In the genomic region with DNA sequence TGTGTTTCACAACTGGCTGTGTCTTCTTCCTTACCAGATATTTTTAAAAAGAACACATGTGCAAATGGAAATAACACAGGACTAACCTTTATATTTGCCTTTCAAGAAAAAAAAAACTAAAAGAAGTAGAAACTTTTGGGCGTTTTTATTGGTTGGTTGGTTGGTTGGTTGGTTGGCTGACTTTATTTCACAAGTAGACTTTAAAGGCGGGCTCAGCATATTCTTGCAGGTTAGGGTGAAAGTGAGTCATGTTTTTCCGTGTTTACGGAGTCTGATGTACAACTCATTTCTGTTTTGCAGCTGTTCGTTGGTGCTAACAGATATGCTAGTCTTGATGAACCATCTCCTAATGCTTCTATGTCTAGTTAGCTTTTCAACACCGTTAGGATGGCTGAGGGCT, we compare ENCODE assay signal across 20 mouse cellular contexts.
"Had no signal": no experiment of that assay in that cellular context is flagged by ENCODE, and none has a peak within 500 bp of the region (broad histone marks: within the 10 kb centered on the region; RNA-seq: fewer than 3 reads in every experiment).

No protein-coding gene starts in this region.

- H3K36me3 ChIP-seq: limb, embryonic 10.5 days; limb, embryonic 13.5 days; liver, embryonic 12.5 days; liver, embryonic 15.5 days; midbrain, embryonic 10.5 days; stomach, embryonic 15.5 days had no signal

- ATAC-seq: liver, embryonic 12.5 days had no signal

- H3K4me2 ChIP-seq: limb, embryonic 13.5 days; liver, embryonic 12.5 days; liver, embryonic 15.5 days; lung, embryonic 15.5 days; stomach, embryonic 15.5 days had no signal

- H3K27ac ChIP-seq: limb, embryonic 10.5 days; limb, embryonic 13.5 days; liver, embryonic 12.5 days; liver, embryonic 15.5 days; lung, embryonic 15.5 days; midbrain, embryonic 10.5 days; stomach, embryonic 15.5 days had no signal

- H3K4me1 ChIP-seq: limb, embryonic 10.5 days; limb, embryonic 13.5 days; liver, embryonic 12.5 days; liver, embryonic 15.5 days; lung, embryonic 15.5 days; megakaryocyte, embryonic 14.5 days; stomach, embryonic 15.5 days had no signal

- DNase-seq: kidney, adult 11 months; kidney, adult 8-10 months; kidney, postnatal 14 days; kidney, postnatal 4 days; liver; lung, adult 18-20 months; lung, postnatal 10 days; lung, postnatal 36 days; retina, postnatal 1 day; right cerebral cortex, postnatal 25 days; spleen, adult 18-20 months; thymus, postnatal 25 days had no signal

- H3K9ac ChIP-seq: limb, embryonic 13.5 days; liver, embryonic 12.5 days; liver, embryonic 15.5 days; lung, embryonic 15.5 days; stomach, embryonic 15.5 days had no signal

- H3K27me3 ChIP-seq: limb, embryonic 13.5 days; liver, embryonic 12.5 days; liver, embryonic 15.5 days; lung, embryonic 15.5 days; megakaryocyte, embryonic 14.5 days; stomach, embryonic 15.5 days had no signal

- H3K4me3 ChIP-seq: limb, embryonic 10.5 days; limb, embryonic 13.5 days; liver, embryonic 12.5 days; liver, embryonic 15.5 days; lung, embryonic 15.5 days; megakaryocyte, embryonic 14.5 days; midbrain, embryonic 10.5 days; stomach, embryonic 15.5 days had no signal

- H3K9me3 ChIP-seq: limb, embryonic 10.5 days; limb, embryonic 13.5 days; liver, embryonic 12.5 days; liver, embryonic 15.5 days; lung, embryonic 15.5 days; megakaryocyte, embryonic 14.5 days; midbrain, embryonic 10.5 days; stomach, embryonic 15.5 days had no signal
